Mouse (Mus musculus) intestine, postnatal 0 days (tissue): ENCODE results near the gene Noct. TPM values are rescaled to one million over a fixed set of nuclear protein-coding genes. Genes with fewer than 3 reads are reported as not detected.

Experiments used
- ATAC-seq: fragments of 200-750 bp; cut with Nextera tagmentation; 2 replicates; pipeline ENCODE4 v1.8.0; 2017; ENCODE audit warnings: mild to moderate bottlenecking, moderate TSS enrichment, moderate library complexity
- H3K27ac ChIP-seq: fragments of 300-500 bp; sonication (generic); 2 replicates; pipeline ENCODE4 v1.5.1; 2014; ENCODE audit warnings: mild to moderate bottlenecking, low read depth, low read length, moderate library complexity
- H3K27me3 ChIP-seq: fragments of 300-500 bp; sonication (generic); replicated peaks from 2 replicates; pipeline ENCODE4 v1.6.1; 2014; ENCODE audit warnings: low read length, mixed read lengths; ENCODE audit not compliant: control insufficient read depth, insufficient read depth
- H3K36me3 ChIP-seq: fragments of 300-500 bp; sonication (generic); 2 replicates; pipeline ENCODE4 v1.6.1; 2014; ENCODE audit warnings: mild to moderate bottlenecking, moderate library complexity; ENCODE audit not compliant: control insufficient read depth, insufficient read depth
- H3K4me1 ChIP-seq: fragments of 300-500 bp; sonication (generic); replicated peaks from 2 replicates; pipeline ENCODE4 v1.6.1; 2014; ENCODE audit warnings: antibody characterized with exemption, low read length, mixed read lengths; ENCODE audit not compliant: control insufficient read depth, insufficient read depth
- H3K4me2 ChIP-seq: fragments of 300-500 bp; sonication (generic); replicated peaks from 2 replicates; pipeline ENCODE4 v1.6.1; 2014; ENCODE audit warnings: low read depth, mild to moderate bottlenecking, moderate library complexity
- H3K4me3 ChIP-seq: fragments of 300-500 bp; sonication (generic); 2 replicates; pipeline ENCODE4 v1.5.1; 2014; ENCODE audit warnings: low read depth, low read length
- H3K9ac ChIP-seq: fragments of 300-500 bp; sonication (generic); 2 replicates; pipeline ENCODE4 v1.6.1; 2014; ENCODE audit warnings: mild to moderate bottlenecking, low read depth, low read length
- H3K9me3 ChIP-seq: fragments of 300-500 bp; sonication (generic); 2 replicates; pipeline ENCODE4 v1.6.1; 2016; ENCODE audit warnings: mixed run types; ENCODE audit not compliant: control insufficient read depth
- CTCF ChIP-seq: sonication (generic); IDR thresholded peaks from 2 replicates; pipeline ENCODE4 v1.5.1; 2016; ENCODE audit warnings: low read depth, mild to moderate bottlenecking, control low read depth, antibody characterized with exemption, moderate library complexity
- WGBS: fragments of 180-500 bp; shearing (Covaris S2); extraction: QIAGEN DNeasy Blood & Tissue Kit; methylation state at CpG from one replicate; pipeline ENCODE4 v1.1.7; 2014; 5-methylcytosine and 5-hydroxymethylcytosine counted together
- polyA plus RNA-seq: library from polyadenylated mRNA; unstranded; fragments of >200 nt; fragmentation: Nextera tagmentation; extraction: Ambion mirVana; gene quantifications from 2 replicates; pipeline ENCODE4 v1.2.1, GENCODE M21; 2015

Noct gene
- polyA plus RNA-seq, 1 experiment from 2014 or later: 12.0 TPM

DNA sequence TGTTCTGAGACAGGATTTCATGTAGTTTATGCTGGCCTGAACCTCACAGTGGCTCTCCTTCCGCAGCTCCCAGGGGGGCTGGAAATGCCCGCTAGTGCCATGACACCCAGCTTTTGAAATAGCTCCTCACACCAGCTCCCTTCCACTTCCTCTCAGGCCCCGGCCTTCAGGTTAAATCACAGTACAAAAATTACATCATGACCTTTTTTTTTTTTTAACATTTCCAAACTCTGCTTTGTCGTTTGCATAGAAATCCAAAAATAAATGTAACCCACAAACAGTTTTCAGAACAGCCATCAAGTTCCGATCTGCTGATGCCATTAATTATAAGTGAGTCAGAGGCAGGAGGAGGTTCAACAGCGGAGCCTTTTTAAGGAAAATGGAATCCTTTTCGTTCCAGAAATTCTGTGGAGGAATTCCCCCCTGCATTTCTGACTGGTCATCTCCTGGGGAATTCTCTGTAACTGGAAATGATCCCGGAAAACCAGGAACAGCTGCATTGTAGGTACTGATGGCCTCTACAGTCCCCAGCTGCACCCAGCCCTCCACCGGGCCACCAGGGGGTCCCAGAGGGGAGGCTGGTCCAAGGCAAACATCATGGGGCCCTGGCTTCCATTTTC, 27.0 kb upstream of the Noct start:
- TF ChIP-seq CTCF: no peak
- Histone ChIP-seq H3K9me3 (no peaks in the 10 kb centered on the region), H3K27ac (no peak overlapping the region), H3K4me3 (no peak overlapping the region), H3K9ac (no peak overlapping the region), H3K27me3 (no peaks in the 10 kb centered on the region), H3K4me1 (no peaks in the 10 kb centered on the region), H3K36me3 (no peaks in the 10 kb centered on the region), H3K4me2 (no peak overlapping the region)
- WGBS: 61% methylated on average over 9 of the region's 9 CpGs
- no peak for ATAC-seq

GRCm38 (mm10) chr3:51198291-51198690, 26.0 kb upstream of the Noct start:
- 36% methylated on average over 1 of the region's 1 CpGs for WGBS
- Histone ChIP-seq H3K27me3 (no peaks in the 10 kb centered on the region), H3K27ac (no peak overlapping the region), H3K4me3 (no peak overlapping the region), H3K4me2 (no peak overlapping the region), H3K9me3 (no peaks in the 10 kb centered on the region), H3K4me1 (no peaks in the 10 kb centered on the region), H3K36me3 (no peaks in the 10 kb centered on the region), H3K9ac (no peak overlapping the region)
- no peak for ATAC-seq
- no peak for TF ChIP-seq CTCF

DNA sequence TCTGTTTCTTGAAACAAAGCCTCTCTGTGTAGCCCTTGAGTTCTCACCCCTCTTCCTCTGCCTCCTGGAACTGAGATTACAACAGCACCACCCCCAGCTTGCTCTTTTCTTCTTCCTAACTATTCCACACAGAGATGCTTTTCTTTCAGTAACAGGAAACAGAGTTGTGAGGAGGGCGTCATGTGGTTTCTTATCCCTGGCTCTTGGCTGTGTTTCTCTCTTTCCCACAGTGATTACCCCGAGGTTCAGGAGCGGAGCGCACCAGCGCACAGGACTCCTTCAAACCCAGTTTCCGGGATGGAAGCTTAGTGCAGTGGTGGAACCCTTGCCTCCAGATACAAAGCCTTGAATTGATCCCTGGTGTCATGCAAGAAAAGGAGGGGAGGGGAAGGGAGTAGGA, 25.1 kb upstream of the Noct start:
- TF ChIP-seq CTCF: no peak
- H3K4me1 ChIP-seq: no peaks in the 10 kb centered on the region
- H3K4me2 ChIP-seq: no peak overlapping the region
- no peak overlapping the region for H3K27ac ChIP-seq
- H3K9ac ChIP-seq: no peak overlapping the region
- no peaks in the 10 kb centered on the region for H3K36me3 ChIP-seq
- H3K9me3 ChIP-seq: no peaks in the 10 kb centered on the region
- no peak overlapping the region for H3K4me3 ChIP-seq
- no peaks in the 10 kb centered on the region for H3K27me3 ChIP-seq
- ATAC-seq: no peak
- WGBS: 82% methylated on average over 6 of the region's 6 CpGs

DNA sequence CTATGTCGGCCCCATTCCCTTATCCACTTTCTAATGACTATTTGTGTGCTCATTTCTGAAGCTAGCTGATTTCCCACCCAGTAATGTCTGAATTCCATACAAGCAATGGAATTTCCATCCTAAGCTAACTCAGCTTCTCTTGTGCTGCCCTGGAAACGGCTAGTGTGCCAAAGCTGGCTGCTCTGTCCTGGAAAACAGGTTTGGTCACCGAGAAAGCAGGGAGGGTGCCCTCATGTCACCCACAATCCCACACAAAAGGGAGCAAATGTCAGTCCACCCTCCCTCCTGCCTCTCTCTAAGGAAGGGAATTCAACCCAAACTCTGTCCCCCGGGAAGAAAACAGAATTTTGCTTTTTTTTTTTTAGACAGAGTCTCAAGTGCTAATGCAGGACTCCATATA, 23.9 kb upstream of the Noct start:
- WGBS: 74% methylated on average over 4 of the region's 4 CpGs
- H3K36me3 ChIP-seq: no peaks in the 10 kb centered on the region
- H3K4me2 ChIP-seq: no peak overlapping the region
- no peak overlapping the region for H3K4me3 ChIP-seq
- no peaks in the 10 kb centered on the region for H3K4me1 ChIP-seq
- no peak overlapping the region for H3K27ac ChIP-seq
- TF ChIP-seq CTCF: no peak
- ATAC-seq: no peak
- H3K27me3 ChIP-seq: no peaks in the 10 kb centered on the region
- H3K9ac ChIP-seq: no peak overlapping the region
- no peaks in the 10 kb centered on the region for H3K9me3 ChIP-seq

GRCm38 (mm10) chr3:51200894-51201293, 23.4 kb upstream of the Noct start:
- WGBS: 55% methylated on average over 7 of the region's 7 CpGs
- no peaks in the 10 kb centered on the region for H3K27me3 ChIP-seq
- no peak overlapping the region for H3K9ac ChIP-seq
- no peak for TF ChIP-seq CTCF
- H3K4me2 ChIP-seq: no peak overlapping the region
- no peaks in the 10 kb centered on the region for H3K4me1 ChIP-seq
- H3K9me3 ChIP-seq: no peaks in the 10 kb centered on the region
- no peak overlapping the region for H3K27ac ChIP-seq
- H3K4me3 ChIP-seq: no peak overlapping the region
- ATAC-seq: peak; percentile 76
- H3K36me3 ChIP-seq: no peaks in the 10 kb centered on the region

- no peak for ATAC-seq
These were observed 22.3 kb upstream of the Noct start for GRCm38 (mm10) chr3:51201986-51202385.

GRCm38 (mm10) chr3:51202491-51202987, 21.7 kb upstream of the Noct start:
- WGBS: 77% methylated on average over 8 of the region's 8 CpGs
- H3K9me3 ChIP-seq: no peaks in the 10 kb centered on the region
- H3K4me2 ChIP-seq: no peak overlapping the region
- H3K27me3 ChIP-seq: no peaks in the 10 kb centered on the region
- no peaks in the 10 kb centered on the region for H3K4me1 ChIP-seq
- TF ChIP-seq CTCF: no peak
- H3K4me3 ChIP-seq: no peak overlapping the region
- H3K36me3 ChIP-seq: no peaks in the 10 kb centered on the region
- H3K9ac ChIP-seq: no peak overlapping the region
- H3K27ac ChIP-seq: no peak overlapping the region
- ATAC-seq: no peak

More at GRCm38 (mm10) chr3:51201986-51202385, 22.3 kb upstream of the Noct start:
- H3K27me3 ChIP-seq: no peaks in the 10 kb centered on the region
- no peaks in the 10 kb centered on the region for H3K9me3 ChIP-seq
- H3K4me3 ChIP-seq: no peak overlapping the region
- no peak overlapping the region for H3K4me2 ChIP-seq
- no peak overlapping the region for H3K27ac ChIP-seq
- 83% methylated on average over 9 of the region's 9 CpGs for WGBS
- H3K4me1 ChIP-seq: no peaks in the 10 kb centered on the region
- no peak overlapping the region for H3K9ac ChIP-seq
- no peaks in the 10 kb centered on the region for H3K36me3 ChIP-seq
- TF ChIP-seq CTCF: no peak
